Mouse (Mus musculus) kidney, adult 2 months (tissue): ENCODE data around the gene Igsf9b. TPM values are rescaled to one million over a fixed set of nuclear protein-coding genes. Genes with fewer than 3 reads are reported as not detected.

Experiments used
- DNase-seq: peaks from one replicate; pipeline ENCODE4 v3.0.0; 2021
- H3K27ac ChIP-seq: fragments of 200-500 bp; 2 replicates; pipeline ENCODE4 v1.5.1; 2012; ENCODE audit warnings: low read depth, low read length, control low read depth, inconsistent platforms; ENCODE audit not compliant: insufficient read depth
- H3K27me3 ChIP-seq: fragments of 200-500 bp; replicated peaks from 2 replicates; pipeline ENCODE4 v1.6.1; 2012; ENCODE audit warnings: mild to moderate bottlenecking, moderate library complexity, low read length, inconsistent platforms; ENCODE audit not compliant: control insufficient read depth, insufficient read depth
- H3K36me3 ChIP-seq: fragments of 200-500 bp; 2 replicates; pipeline ENCODE4 v1.6.1; 2012; ENCODE audit warnings: mild to moderate bottlenecking, moderate library complexity, low read length, inconsistent platforms; ENCODE audit not compliant: control insufficient read depth, insufficient read depth
- H3K4me1 ChIP-seq: fragments of 200-500 bp; 2 replicates; pipeline ENCODE4 v1.6.1; 2011; ENCODE audit warnings: low read length; ENCODE audit not compliant: control insufficient read depth, insufficient read depth
- H3K4me3 ChIP-seq: fragments of 200-500 bp; 2 replicates; pipeline ENCODE4 v1.5.1; 2011; ENCODE audit warnings: mild to moderate bottlenecking, low read depth, low read length, control low read depth; ENCODE audit not compliant: insufficient read depth
- CTCF ChIP-seq: fragments of 200-500 bp; conservative IDR thresholded peaks from 2 replicates; pipeline ENCODE4 v1.5.1; 2011; ENCODE audit warnings: low read depth, mild to moderate bottlenecking, control low read depth, low read length, moderate library complexity, mixed read lengths; ENCODE audit not compliant: insufficient read depth, insufficient read length
- POLR2A ChIP-seq: fragments of 200-500 bp; IDR thresholded peaks from one replicate; pipeline ENCODE4 v1.6.1; 2011; ENCODE audit warnings: low read depth, low read length, control low read depth
- WGBS: fragments of 180-500 bp; shearing (Covaris S2); methylation state at CpG from one replicate; pipeline ENCODE4 v1.1.7; 2018; 5-methylcytosine and 5-hydroxymethylcytosine counted together
- polyA plus RNA-seq: library from polyadenylated mRNA; depleted of rRNA; stranded (reverse); fragments of >200 nt; gene quantifications from 2 replicates; pipeline ENCODE4 v1.2.3, GENCODE M21; 2012

Gene Igsf9b
- polyA plus RNA-seq, 1 experiment = 0.52 TPM

DNA sequence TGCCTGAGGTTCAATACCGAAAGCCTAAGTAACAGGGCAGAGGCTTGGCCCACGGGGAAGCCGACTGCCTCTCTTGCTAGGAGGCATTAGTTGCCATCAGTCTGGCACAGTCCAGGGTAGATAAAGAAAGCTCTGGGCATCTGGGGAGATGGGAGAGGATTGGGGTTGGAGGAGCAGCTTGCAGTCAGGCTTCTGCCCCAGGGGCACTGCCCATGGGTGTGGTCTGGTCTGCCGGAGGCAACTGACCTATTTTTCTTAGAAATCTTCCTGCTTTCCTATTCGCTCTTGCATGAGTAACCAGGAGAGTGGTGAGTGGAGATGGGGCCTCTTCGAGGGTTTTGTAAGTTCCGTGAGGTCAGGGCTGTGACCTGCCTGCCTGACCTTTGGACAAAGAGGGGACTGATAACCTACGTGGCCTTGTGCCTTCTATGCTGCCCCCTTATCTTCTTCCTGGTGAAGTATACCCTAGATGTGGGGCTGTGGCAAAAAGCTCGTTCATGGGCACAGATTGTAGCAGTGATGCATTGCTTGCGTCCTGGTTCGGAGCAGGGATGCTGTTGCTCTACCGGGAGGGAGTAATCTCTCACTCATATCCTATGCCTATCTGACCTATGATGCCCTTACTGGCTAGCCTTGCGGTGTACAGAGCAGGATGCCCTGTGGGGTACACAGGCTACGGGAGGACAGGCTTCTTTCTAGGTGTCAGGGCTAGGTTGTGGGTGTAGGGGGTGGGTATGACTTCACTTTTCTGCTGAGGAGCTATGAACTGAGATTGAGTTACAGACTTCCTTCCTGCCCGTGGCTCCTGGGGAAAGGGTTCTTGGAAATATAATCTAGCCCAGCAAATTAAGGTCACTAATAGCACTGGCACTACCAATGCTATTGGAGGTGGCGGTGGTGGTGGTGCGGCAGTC, 4.8 kb downstream of the Igsf9b start:
- 57% methylated on average over 17 of the region's 17 CpGs for WGBS
- DNase-seq = no peak
- no peak overlapping the region for H3K4me3 ChIP-seq
- H3K4me1 ChIP-seq = no peaks in the 10 kb centered on the region
- no peaks in the 10 kb centered on the region; the same call in 1 of the 2 replicates for H3K27me3 ChIP-seq
- no peaks in the 10 kb centered on the region for H3K36me3 ChIP-seq
- no peak for TF ChIP-seq POLR2A
- TF ChIP-seq CTCF = no peak
- H3K27ac ChIP-seq = no peak overlapping the region

GRCm38 (mm10) chr9:27304485-27305102, 5.6 kb downstream of the Igsf9b start:
- H3K27ac ChIP-seq = no peak overlapping the region
- 74% methylated on average over 5 of the region's 5 CpGs for WGBS
- H3K36me3 ChIP-seq = no peaks in the 10 kb centered on the region
- H3K27me3 ChIP-seq = no peaks in the 10 kb centered on the region; the same call in 1 of the 2 replicates
- no peak for DNase-seq
- no peaks in the 10 kb centered on the region for H3K4me1 ChIP-seq
- TF ChIP-seq CTCF (no peak), POLR2A (no peak)
- H3K4me3 ChIP-seq = no peak overlapping the region

- no peak for TF ChIP-seq CTCF
- no peak for TF ChIP-seq POLR2A
- Histone ChIP-seq H3K4me1 (no peaks in the 10 kb centered on the region), H3K27ac (no peak overlapping the region), H3K27me3 (no peaks in the 10 kb centered on the region), H3K4me3 (no peak overlapping the region), H3K36me3 (no peaks in the 10 kb centered on the region)
- 75% methylated on average over 3 of the region's 3 CpGs for WGBS
- no peak for DNase-seq
Observed at GRCm38 (mm10) chr9:27305502-27305901, 6.5 kb downstream of the Igsf9b start.

DNA sequence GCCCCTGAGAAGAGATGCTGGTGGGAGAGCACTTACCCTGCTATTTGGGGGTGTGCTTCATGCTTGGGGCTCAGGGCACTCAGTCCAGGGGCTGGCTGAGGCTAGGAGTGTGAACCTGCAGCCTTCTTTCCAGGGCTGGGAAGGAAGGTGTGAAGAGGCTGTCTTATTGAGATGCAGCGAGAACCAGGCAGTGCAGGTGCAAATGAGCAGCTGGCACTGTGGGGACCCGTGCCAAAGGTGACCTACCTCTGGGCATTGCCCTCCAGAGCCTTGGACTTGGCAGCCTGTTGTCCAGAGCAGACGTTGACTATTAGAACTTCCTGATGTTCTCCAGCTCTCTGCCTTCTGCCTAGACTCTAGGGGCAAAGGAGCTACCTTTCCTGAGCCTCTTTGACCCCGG, 7.6 kb downstream of the Igsf9b start:
- WGBS = 25% methylated on average over 4 of the region's 4 CpGs
- no peak for DNase-seq
- TF ChIP-seq CTCF (no peak), POLR2A (no peak)
- Histone ChIP-seq H3K4me1 (no peaks in the 10 kb centered on the region), H3K27ac (no peak overlapping the region), H3K36me3 (no peaks in the 10 kb centered on the region), H3K27me3 (no peaks in the 10 kb centered on the region), H3K4me3 (no peak overlapping the region)

GRCm38 (mm10) chr9:27307265-27307664, 8.3 kb downstream of the Igsf9b start:
- TF ChIP-seq CTCF = no peak
- no peak for TF ChIP-seq POLR2A
- no peak for DNase-seq
- Histone ChIP-seq H3K4me3 (no peak overlapping the region), H3K4me1 (no peaks in the 10 kb centered on the region), H3K27ac (no peak overlapping the region), H3K27me3 (no peaks in the 10 kb centered on the region), H3K36me3 (no peaks in the 10 kb centered on the region)
- 26% methylated on average over 3 of the region's 3 CpGs for WGBS

- H3K27me3 ChIP-seq = no peaks in the 10 kb centered on the region
- no peak for DNase-seq
- H3K4me1 ChIP-seq = no peaks in the 10 kb centered on the region
- 26% methylated on average over 7 of the region's 7 CpGs for WGBS
- TF ChIP-seq POLR2A = no peak
- no peak for TF ChIP-seq CTCF
- H3K4me3 ChIP-seq = no peak overlapping the region
- no peaks in the 10 kb centered on the region for H3K36me3 ChIP-seq
- H3K27ac ChIP-seq = no peak overlapping the region
Observed at GRCm38 (mm10) chr9:27308045-27308444, 9.0 kb downstream of the Igsf9b start.

GRCm38 (mm10) chr9:27308561-27308960, 9.6 kb downstream of the Igsf9b start:
- Histone ChIP-seq H3K27me3 (no peaks in the 10 kb centered on the region), H3K36me3 (no peaks in the 10 kb centered on the region), H3K4me3 (no peak overlapping the region), H3K4me1 (no peaks in the 10 kb centered on the region), H3K27ac (no peak overlapping the region)
- TF ChIP-seq CTCF (no peak), POLR2A (no peak)
- DNase-seq = no peak
- WGBS = 53% methylated on average over 6 of the region's 6 CpGs
